Comparison of ENCODE assay signal across 8 mouse cellular contexts in genomic region chr19:61227941-61228701, GRCm38 (mm10). TPM values are rescaled to one million over a fixed set of nuclear protein-coding genes. Genes with fewer than 3 reads are reported as not detected.
DNase-seq lines count a peak whose midpoint lies in the region; ATAC-seq and TF ChIP-seq lines count a peak whose summit lies in the region.

TSS of gene Csf2ra (minus strand) at chr19:61228429.

- H3K4me2 ChIP-seq in heart, embryonic 12.5 days, result peak within 1 kb of the TSS; percentile 71
- peak within 1 kb of the TSS; percentile 82 for H3K4me2 ChIP-seq in liver, embryonic 12.5 days

- peaks cover 11% of the 10 kb centered on the region for H3K9me3 ChIP-seq in heart, embryonic 12.5 days (replicated peaks)
- peaks cover 3% of the 10 kb centered on the region for H3K9me3 ChIP-seq in liver, embryonic 12.5 days (replicated peaks)

- H3K4me3 ChIP-seq in cortical plate, adult 2 months (ENCODE audit: insufficient read depth, low read length), result peak within 1 kb of the TSS; percentile 85
- peak within 1 kb of the TSS; percentile 60 for H3K4me3 ChIP-seq in heart, embryonic 12.5 days
- H3K4me3 ChIP-seq in liver, embryonic 12.5 days, result peak within 1 kb of the TSS; percentile 66

- H3K9ac ChIP-seq in heart, embryonic 12.5 days, result peak within 1 kb of the TSS; percentile 45
- peak within 1 kb of the TSS; percentile 57 for H3K9ac ChIP-seq in liver, embryonic 12.5 days

- ATAC-seq in heart, embryonic 12.5 days (ENCODE audit: insufficient number of reproducible peaks, low FRiP score), result no peak
- ATAC-seq in liver, embryonic 12.5 days, result no peak
- peak; percentile 38 for ATAC-seq in monocyte, adult 5-6 weeks (replicated peaks; ENCODE audit: insufficient number of reproducible peaks, low FRiP score, low TSS enrichment, poor library complexity, severe bottlenecking)

- H3K27me3 ChIP-seq in heart, embryonic 12.5 days (replicated peaks), result no peaks in the 10 kb centered on the region
- H3K27me3 ChIP-seq in liver, embryonic 12.5 days (replicated peaks), result no peaks in the 10 kb centered on the region; the same call in 1 of the 2 replicates

- no peak for TF ChIP-seq CTCF in cortical plate, adult 2 months (IDR thresholded peaks at IDR 0.05; ENCODE audit: extremely low read depth, insufficient read depth, low read length)

- 0 out of 2 replicates have a peak, but pooled peaks cover 8% of the 10 kb centered on the region for H3K36me3 ChIP-seq in heart, embryonic 12.5 days
- no peaks in the 10 kb centered on the region for H3K36me3 ChIP-seq in liver, embryonic 12.5 days

- no peak for TF ChIP-seq POLR2A in cortical plate, adult 2 months (IDR thresholded peaks at IDR 0.05; ENCODE audit: extremely low read depth, insufficient read depth, low read length)

- no peaks in the 10 kb centered on the region for H3K4me1 ChIP-seq in cortical plate, adult 2 months (ENCODE audit: control insufficient read depth, insufficient read depth, low read length)
- no peaks in the 10 kb centered on the region for H3K4me1 ChIP-seq in heart, embryonic 12.5 days (replicated peaks)
- peaks cover 30% of the 10 kb centered on the region for H3K4me1 ChIP-seq in liver, embryonic 12.5 days

- WGBS in heart, embryonic 12.5 days, result 49% methylated on average over 36 of the region's 36 CpGs
- WGBS in liver, embryonic 12.5 days (ENCODE audit: insufficient replicate concordance), result 38% methylated on average over 36 of the region's 36 CpGs

- peak within 1 kb of the TSS; percentile 35; the same call in 1 of the 2 replicates for H3K27ac ChIP-seq in cortical plate, adult 2 months (ENCODE audit: insufficient read depth, low read length)
- H3K27ac ChIP-seq in heart, embryonic 12.5 days (ENCODE audit: poor library complexity, severe bottlenecking), result peak within 1 kb of the TSS; percentile 78
- H3K27ac ChIP-seq in liver, embryonic 12.5 days, result peak within 1 kb of the TSS; percentile 84

- DNase-seq in urinary bladder, adult 2 months (ENCODE audit: low spot score), result no peak
- no peak for DNase-seq in urinary bladder, postnatal 10 days (ENCODE audit: low spot score)
- DNase-seq in kidney, postnatal 10 days, result peak; percentile 40
- DNase-seq in thymus, postnatal 25 days, result peak; percentile 18

RNA-seq across cellular contexts. Expression of gene Csf2ra, which starts in this region (rescaled TPM):
- 70.1 and 81.8 TPM in 2 replicates for polyA plus RNA-seq in urinary bladder, adult 2 months (2012; rRNA removed)
- 133 and 150 TPM in 2 replicates for polyA plus RNA-seq in cortical plate, adult 2 months (2012; rRNA removed)
- 35.7 and 39.5 TPM in 2 replicates for polyA plus RNA-seq in heart, embryonic 12.5 days (2016; fragmentation: Nextera tagmentation; extraction: Ambion mirVana)
- 14.2 and 15.9 TPM in 2 replicates for polyA plus RNA-seq in liver, embryonic 12.5 days (2016; fragmentation: Nextera tagmentation; extraction: Ambion mirVana)
- total RNA-seq in monocyte, adult 5-6 weeks (2017), result 128 to 198 TPM (median 148 TPM) in 3 replicates

Comparison
In these comparisons a context has a peak if more than half of its experiments do, and no peak if none do; other contexts are left out.
1. DNase-seq: peak in kidney, postnatal 10 days (single experiment) and thymus, postnatal 25 days (single experiment); none in urinary bladder, adult 2 months (single experiment) and urinary bladder, postnatal 10 days (single experiment).
2. Peak in every context shown above with its lines, with median percentiles within 50 percentile points of each other: H3K27ac ChIP-seq and H3K4me3 ChIP-seq.